Mouse (Mus musculus): Measurements from ENCODE around the gene Arhgap19. TPM values are rescaled to one million over a fixed set of nuclear protein-coding genes. Genes with fewer than 3 reads are reported as not detected.

Arhgap19 gene
- total RNA-seq, 2 experiments from 2014 or later = 8.0 to 8.1 TPM

GRCm38 (mm10) chr19:41800986-41801741 lies 683 bp downstream of the Arhgap19 start:
- DNase-seq (ENCODE audit: low spot score) = no peak

GRCm38 (mm10) chr19:41800451-41800850 lies 1.4 kb downstream of the Arhgap19 start:
- no peak for DNase-seq (ENCODE audit: low spot score)

- no peak for DNase-seq (ENCODE audit: low spot score)
Measured at GRCm38 (mm10) chr19:41797536-41797935, 4.3 kb downstream of the Arhgap19 start.

GRCm38 (mm10) chr19:41796789-41797327 lies 5.0 kb downstream of the Arhgap19 start:
- DNase-seq (ENCODE audit: low spot score) = no peak

DNA sequence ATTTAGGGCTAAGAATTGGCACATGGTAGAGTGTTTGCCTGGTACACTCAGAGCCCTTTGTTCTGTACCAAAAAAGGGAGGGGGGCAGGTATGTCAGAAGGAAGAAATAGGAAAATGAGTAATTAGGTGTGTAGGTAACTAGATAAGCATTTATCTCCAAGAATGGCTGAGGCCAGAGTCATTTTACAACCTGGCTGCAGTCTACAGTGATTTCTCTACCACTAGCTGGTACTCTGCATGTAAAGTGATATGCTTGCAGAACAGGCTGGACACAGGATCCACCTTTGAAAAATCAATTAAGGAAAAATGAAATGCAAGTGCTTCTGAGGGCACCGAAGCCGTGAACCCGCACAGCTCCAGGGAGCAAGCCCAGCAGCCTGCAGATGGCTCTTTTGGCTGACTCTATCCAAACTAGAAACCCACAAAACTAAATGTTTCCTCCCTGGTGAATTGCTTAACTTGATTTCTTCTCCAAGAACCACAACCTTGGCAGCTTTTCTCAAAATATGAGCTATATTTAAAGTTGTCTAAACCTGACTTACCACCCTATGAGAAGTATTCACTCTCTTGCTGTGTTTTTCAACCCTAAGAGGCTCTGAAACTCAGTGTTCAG lies 5.6 kb downstream of the Arhgap19 start:
- DNase-seq (ENCODE audit: low spot score) = no peak

DNA sequence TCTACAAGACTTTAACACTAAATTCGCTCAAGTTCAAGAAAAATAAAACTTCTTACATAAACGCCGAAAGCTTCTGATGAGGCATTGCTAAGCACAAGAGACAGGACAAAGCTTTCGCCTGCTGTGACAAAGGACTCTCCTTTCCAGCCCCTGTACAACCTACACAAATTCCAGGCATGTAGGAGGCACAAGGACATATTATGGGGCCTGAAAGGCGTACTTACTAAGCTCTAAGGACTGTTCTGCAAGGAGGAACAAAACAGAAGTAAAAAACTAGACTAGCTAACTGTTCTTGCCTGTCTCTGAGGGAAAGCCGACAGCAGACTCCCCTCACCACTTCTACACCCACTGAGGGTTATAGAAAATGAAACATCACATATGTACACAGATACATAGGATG lies 6.9 kb downstream of the Arhgap19 start:
- DNase-seq (ENCODE audit: low spot score) = no peak

- no peak for DNase-seq (ENCODE audit: low spot score)
Measured at GRCm38 (mm10) chr19:41794017-41794416, 7.8 kb downstream of the Arhgap19 start.

DNA sequence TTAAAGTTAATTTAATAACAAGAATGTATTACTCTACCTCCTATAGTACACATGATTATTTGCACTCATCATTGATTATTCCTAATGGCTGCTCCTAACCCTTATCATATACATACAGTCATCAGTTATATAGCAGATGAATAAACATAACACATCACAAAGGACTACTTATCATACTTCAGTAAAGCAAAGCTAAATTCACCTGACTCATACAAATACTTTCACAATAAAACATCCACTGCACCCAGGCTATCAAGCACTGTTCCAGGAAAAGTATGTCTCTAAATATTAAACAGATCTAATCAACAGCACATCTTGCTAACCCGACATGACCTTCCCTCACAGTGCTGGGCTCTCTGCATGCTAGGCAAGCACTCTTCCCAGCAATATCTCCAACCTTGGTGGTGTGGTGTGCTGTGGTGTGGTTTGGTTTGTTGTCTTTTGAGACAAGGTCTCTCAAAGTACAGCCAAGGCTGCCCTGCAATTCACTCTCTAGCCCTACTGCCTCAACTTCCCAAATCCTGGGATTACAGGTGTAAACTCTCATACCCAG lies 8.8 kb downstream of the Arhgap19 start:
- no peak for DNase-seq (ENCODE audit: low spot score)

DNA sequence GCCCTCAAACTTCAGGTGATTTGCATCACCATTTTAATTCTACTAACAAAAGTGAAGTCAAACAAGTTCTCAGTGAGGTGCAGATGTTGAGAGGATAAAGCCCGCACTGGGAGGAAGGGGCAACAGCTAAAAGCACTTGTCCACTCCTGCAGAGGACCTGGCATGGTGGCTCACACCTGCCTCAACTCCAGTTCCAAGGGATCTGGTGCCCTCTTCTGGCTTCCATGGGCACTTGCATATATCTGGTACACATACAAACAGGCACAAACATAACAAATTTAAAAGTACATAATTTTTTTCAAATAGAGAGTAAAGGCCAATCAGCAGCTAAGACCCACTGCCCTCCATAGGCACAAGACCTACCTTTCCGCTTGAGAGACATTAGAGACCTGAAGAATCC lies 10.5 kb downstream of the Arhgap19 start:
- no peak for DNase-seq (ENCODE audit: low spot score)

- no peak for DNase-seq (ENCODE audit: low spot score)
Measured at GRCm38 (mm10) chr19:41789110-41789961, 12.5 kb downstream of the Arhgap19 start.

GRCm38 (mm10) chr19:41786896-41787295 lies 15.0 kb downstream of the Arhgap19 start:
- DNase-seq (ENCODE audit: low spot score) = no peak

GRCm38 (mm10) chr19:41777514-41777913 lies 24.3 kb downstream of the Arhgap19 start:
- peak; percentile 31 for DNase-seq (ENCODE audit: low spot score)

- DNase-seq (ENCODE audit: low spot score) = no peak
Measured at GRCm38 (mm10) chr19:41768711-41769110, 33.1 kb downstream of the Arhgap19 start.

DNA sequence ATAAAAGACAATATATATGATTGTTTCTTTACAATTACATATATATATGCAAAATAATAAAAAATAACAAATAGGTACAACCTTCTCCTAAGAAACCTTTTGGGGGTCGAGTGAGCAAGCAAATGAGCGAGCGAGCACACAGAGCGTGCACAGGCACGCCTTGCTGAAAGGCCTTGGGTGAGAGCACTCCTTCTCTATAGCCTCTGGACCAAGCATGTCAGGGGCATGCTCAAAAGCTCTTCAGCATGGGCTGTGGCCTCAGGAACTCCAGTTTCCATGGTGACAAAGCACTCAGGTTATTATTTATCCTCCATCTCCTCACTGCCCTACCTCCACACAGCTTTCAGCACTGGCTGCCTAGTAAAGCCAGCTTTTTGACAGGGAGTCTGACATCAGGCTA lies 35.2 kb downstream of the Arhgap19 start:
- no peak for DNase-seq (ENCODE audit: low spot score)

DNA sequence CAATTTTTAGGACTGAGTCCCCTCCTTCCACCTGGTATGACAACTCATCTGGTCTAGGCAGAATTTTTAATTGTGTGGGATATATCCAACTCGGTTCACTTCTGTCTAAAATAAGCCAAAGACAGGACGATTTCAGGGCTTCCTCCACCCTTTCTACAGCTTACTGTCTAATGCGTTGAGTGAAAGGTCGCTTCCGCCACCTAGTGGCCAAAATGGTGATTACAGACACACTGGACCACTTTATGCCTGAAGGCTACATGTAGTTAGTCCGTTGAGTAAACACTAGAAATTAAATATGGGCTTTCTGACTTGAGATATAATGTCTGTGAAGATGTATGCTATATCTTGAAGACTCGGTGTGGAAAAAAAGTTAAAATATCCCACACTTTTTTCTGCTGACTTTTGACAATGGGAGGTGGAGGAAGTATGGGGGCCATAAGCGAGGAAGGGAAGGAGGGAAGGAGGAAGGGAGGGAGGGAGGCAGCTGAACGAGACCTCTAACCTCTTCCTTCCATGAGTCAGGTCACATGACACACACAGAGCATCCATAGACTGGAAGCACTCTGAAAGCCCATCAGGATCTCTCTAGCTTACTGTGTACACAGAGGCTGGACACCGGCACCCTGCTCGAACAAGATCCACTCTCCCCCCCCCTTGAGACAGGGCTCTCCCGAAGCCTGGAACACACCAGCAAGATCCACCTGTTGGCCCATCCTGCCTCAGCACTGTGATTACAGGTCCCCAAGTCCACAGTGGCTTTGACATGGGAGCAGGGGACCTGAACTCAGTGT lies 37.8 kb downstream of the Arhgap19 start:
- peak; percentile 84 for DNase-seq (ENCODE audit: low spot score)

DNA sequence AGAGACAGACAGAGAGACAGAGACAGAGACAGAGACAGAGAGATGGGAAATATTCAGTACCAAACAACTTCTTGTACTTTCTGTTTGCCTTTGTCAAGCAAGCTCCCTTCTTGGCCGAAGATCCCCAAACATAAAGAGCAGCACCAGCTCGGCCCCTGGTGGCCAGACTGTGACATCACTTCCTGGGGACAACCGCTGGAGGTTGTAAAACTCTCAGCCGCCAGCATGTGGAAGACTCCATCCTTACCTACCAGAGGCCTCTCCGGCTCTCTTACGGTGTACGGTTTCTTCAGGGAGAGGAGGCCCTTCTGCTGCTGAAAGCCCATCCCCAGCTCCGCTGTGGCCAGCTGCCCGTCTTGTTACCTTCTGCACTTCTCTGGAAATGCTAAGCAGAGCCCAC lies 40.3 kb downstream of the Arhgap19 start:
- no peak for DNase-seq (ENCODE audit: low spot score)

DNA sequence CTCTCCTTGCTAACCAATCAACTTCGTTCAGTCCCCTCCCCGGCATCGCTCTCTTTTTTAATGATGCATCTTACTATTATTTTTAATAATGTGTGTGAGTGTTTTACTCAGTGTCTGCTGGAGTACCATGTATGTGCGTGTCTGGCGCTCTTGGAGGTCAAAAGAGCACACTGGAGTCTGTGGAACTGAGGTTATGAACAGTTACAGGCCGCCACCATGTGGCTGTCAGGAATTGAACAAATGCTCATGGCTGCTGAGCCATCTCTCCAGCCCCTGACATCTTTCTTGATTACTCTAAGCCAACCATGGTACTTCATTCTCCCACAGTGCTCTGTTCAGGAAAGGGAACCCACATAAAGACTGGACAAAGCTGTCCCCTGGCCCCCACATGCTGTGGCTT lies 42.1 kb downstream of the Arhgap19 start:
- no peak for DNase-seq (ENCODE audit: low spot score)

DNA sequence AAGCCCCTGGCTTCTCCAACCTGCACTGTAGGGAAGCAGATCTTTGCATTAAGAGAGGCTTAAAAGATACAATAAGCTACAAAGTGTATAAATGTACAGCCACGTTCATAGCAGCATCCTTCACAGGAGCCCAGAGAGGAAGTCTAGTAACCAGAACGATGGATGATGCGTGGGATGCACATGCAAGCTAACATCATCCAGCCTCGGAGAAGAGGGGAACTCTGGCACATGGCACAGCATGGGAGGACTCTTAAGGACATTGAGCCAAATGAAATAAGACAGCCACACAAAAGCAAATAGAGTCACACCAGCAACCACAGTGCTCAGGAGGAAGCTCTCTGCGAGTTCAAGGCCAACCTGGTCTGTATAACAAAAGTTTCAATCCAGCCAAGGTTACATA lies 42.6 kb downstream of the Arhgap19 start:
- no peak for DNase-seq (ENCODE audit: low spot score)

DNA sequence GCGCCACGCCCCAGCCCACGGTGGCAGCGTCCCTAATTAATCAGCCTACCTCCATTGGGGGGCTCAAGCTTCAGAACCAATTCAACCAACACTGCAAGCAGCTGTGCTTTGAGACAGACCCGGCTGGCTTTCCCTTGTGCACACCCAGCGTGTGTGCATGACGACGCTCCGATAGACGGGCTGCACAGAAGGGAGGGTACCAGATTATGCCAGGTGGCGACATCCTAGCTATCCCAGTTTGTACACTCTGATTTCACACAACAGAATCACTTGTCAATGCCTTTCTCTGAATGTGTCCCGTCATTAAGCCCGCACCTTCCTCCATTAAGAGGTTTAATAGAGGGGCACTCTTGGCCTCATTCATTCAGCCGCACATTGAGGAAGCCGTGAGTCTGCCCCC lies 47.1 kb downstream of the Arhgap19 start:
- no peak for DNase-seq (ENCODE audit: low spot score)

DNA sequence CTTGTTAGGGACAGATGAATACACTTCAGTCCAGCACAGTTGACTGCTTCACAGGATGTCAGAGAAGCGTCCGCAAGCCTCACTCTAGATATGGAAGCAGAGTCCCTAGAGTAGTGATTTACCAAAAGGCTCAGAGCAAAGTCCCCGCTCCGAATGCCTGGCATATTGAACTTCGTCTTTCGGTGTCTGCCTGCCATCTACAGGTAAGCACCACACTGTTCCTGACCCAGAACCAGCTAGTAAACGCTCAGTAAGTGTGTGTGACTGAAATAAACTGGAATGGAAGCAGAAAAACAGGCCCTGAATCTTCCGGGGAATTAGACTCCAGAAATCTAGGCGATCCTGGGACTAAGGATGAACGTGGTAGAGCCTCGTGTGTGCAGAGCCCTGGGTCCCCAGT lies 49.9 kb downstream of the Arhgap19 start:
- no peak for DNase-seq (ENCODE audit: low spot score)

GRCm38 (mm10) chr19:41747436-41747835 lies 54.4 kb downstream of the Arhgap19 start:
- no peak for DNase-seq (ENCODE audit: low spot score)

Data from gastrocnemius, adult 18-20 months (tissue).